Mouse (Mus musculus): Measurements from ENCODE around the gene Tmem209.

DNA sequence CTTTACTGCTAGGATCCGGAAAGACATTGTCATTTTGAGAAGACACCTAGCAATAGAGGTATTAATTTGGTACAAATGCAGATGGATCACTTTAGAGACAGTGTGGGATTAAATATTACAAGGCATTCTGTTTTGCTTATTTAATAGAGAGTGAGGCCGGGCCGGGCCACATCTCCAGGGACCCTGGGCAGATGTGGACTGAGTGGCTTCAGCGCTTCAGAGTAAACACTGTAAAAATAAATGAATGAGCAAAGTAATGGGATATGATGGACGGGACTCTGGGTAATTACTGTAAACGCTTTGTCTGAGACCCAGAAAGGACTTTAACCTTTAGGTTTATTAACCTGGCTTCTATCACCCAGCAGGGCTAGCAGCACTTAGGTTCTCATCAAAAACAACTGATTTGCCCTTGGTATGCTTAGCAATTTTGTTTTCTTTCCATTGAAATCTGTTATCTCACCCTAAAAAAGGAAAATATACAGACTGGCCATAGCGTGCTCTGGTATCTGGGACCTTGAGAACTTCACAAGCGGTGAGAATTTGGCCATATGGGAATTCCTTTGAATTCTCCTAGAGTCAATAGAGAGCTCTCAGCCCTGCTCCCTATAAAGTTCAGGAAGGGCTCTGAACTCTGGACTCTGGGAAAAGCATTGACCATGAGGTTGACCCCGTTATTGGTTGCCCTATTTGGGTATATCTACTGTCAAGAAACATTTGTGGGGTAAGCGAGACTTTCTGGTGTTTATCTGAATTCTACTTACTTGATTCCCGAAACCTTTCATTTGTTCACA, 31.6 kb upstream of the Tmem209 start, which contains the start of gene Cpa2:
- TF ChIP-seq CTCF (IDR thresholded peaks at IDR 0.05; ENCODE audit: insufficient read depth, low read depth, low read length), result no peak
- TF ChIP-seq POLR2A (IDR thresholded peaks at IDR 0.05; ENCODE audit: insufficient read depth, low read depth, low read length), result no peak
